Mouse (Mus musculus): ENCODE data around the gene Parp6. TPM values are rescaled to one million over a fixed set of nuclear protein-coding genes. Genes with fewer than 3 reads are reported as not detected.

The Parp6 gene
- total and polyA plus RNA-seq, 3 experiments, result 6.4 to 13.8 TPM; not detected in 1

- no peak overlapping the region for H3K27ac ChIP-seq (ENCODE audit: control insufficient read depth, low read depth, low read length)
- no peaks in the 10 kb centered on the region for H3K9me3 ChIP-seq (replicated peaks; ENCODE audit: insufficient read depth, low read length)
- H3K9ac ChIP-seq (ENCODE audit: control insufficient read depth, low read depth, low read length, poor library complexity, severe bottlenecking), result no peak overlapping the region
- H3K27me3 ChIP-seq (ENCODE audit: control insufficient read depth in 1 of 2, insufficient read depth in 2 of 2, low read length in 2 of 2), result no peaks in the 10 kb centered on the region
- DNase-seq (ENCODE audit: low read depth, low spot score), result peak; percentile 46
- H3K4me3 ChIP-seq (ENCODE audit: control insufficient read depth in 1 of 2, insufficient read depth in 1 of 2, low read depth in 2 of 2, low read length in 2 of 2), result no peak overlapping the region
- TF ChIP-seq BHLHE40 (IDR thresholded peaks at IDR 0.05; ENCODE audit: borderline replicate concordance, low read depth, low read length) (no peak), ZMIZ1 (IDR thresholded peaks at IDR 0.05; ENCODE audit: low read depth, low read length) (no peak), RAD21 (IDR thresholded peaks at IDR 0.05; ENCODE audit: low read depth, low read length) (no peak), USF2 (IDR thresholded peaks at IDR 0.05; ENCODE audit: borderline replicate concordance in 1 of 2, insufficient read depth in 1 of 2, low read depth in 1 of 2, low read length in 2 of 2) (no peak), MXI1 (IDR thresholded peaks at IDR 0.05; ENCODE audit: low read depth, low read length) (no peak), TCF12 (IDR thresholded peaks at IDR 0.05; ENCODE audit: low read depth, low read length) (peak; percentile 51; the same call in 1 of the 2 replicates), POLR2A (IDR thresholded peaks at IDR 0.05; ENCODE audit: control insufficient read depth in 1 of 2, insufficient read depth in 1 of 2, low read depth in 1 of 2, low read length in 2 of 2, poor library complexity in 1 of 2) (0 out of 4 replicates have a peak, but pooled peaks of 1 of the 2 experiments have one; percentile 12), EP300 (IDR thresholded peaks at IDR 0.05; ENCODE audit: low read depth in 1 of 2, low read length in 2 of 2) (peak; percentile 33 to 71; a peak in 3 of 4 replicates), GATA1 (IDR thresholded peaks at IDR 0.05; ENCODE audit: low read depth, low read length) (peak; percentile 34; the same call in 1 of the 2 replicates), POLR2AphosphoS5 (IDR thresholded peaks at IDR 0.05; ENCODE audit: borderline replicate concordance, low read depth, low read length) (no peak), TBP (IDR thresholded peaks at IDR 0.05; ENCODE audit: low read depth, low read length) (no peak), SIN3A (IDR thresholded peaks at IDR 0.05; ENCODE audit: low read length) (0 out of 2 replicates have a peak, but pooled peaks have one; percentile 21), ZNF384 (IDR thresholded peaks at IDR 0.05; ENCODE audit: low read depth, low read length) (no peak), NRF1 (IDR thresholded peaks at IDR 0.05; ENCODE audit: insufficient read depth, low read depth, low read length, poor library complexity, severe bottlenecking) (no peak), UBTF (IDR thresholded peaks at IDR 0.05; ENCODE audit: borderline replicate concordance, insufficient read depth, low read depth, low read length) (no peak), RCOR1 (IDR thresholded peaks at IDR 0.05; ENCODE audit: low read depth, low read length) (no peak), TAL1 (IDR thresholded peaks at IDR 0.05; ENCODE audit: low read length) (peak; percentile 84)
- no peaks in the 10 kb centered on the region for H3K79me2 ChIP-seq (ENCODE audit: control insufficient read depth, insufficient read depth, low read length, poor library complexity)
- H3K4me1 ChIP-seq (ENCODE audit: control insufficient read depth in 1 of 2, insufficient read depth in 2 of 2, low read length in 2 of 2), result no peaks in the 10 kb centered on the region; a peak in 1 of 4 replicates
- H3K36me3 ChIP-seq (ENCODE audit: control insufficient read depth in 1 of 2, insufficient read depth in 2 of 2, low read length in 2 of 2), result peaks cover under 1 to 25% of the 10 kb centered on the region in 2 experiments; a peak in 3 of 4 replicates
Measured at GRCm38 (mm10) chr9:59672195-59672894, 55.3 kb downstream of the Parp6 start.

GRCm38 (mm10) chr9:59673427-59673826, 56.3 kb downstream of the Parp6 start:
- peak; percentile 12 for DNase-seq (ENCODE audit: low read depth, low spot score)
- no peak overlapping the region for H3K9ac ChIP-seq (ENCODE audit: control insufficient read depth, low read depth, low read length, poor library complexity, severe bottlenecking)
- no peaks in the 10 kb centered on the region for H3K27me3 ChIP-seq (ENCODE audit: control insufficient read depth in 1 of 2, insufficient read depth in 2 of 2, low read length in 2 of 2)
- peaks cover 0 to 20% of the 10 kb centered on the region in 2 experiments; a peak in 2 of 4 replicates for H3K36me3 ChIP-seq (ENCODE audit: control insufficient read depth in 1 of 2, insufficient read depth in 2 of 2, low read length in 2 of 2)
- no peak overlapping the region for H3K27ac ChIP-seq (ENCODE audit: control insufficient read depth, low read depth, low read length)
- no peak for TF ChIP-seq UBTF (IDR thresholded peaks at IDR 0.05; ENCODE audit: borderline replicate concordance, insufficient read depth, low read depth, low read length)
- no peak for TF ChIP-seq USF1 (IDR thresholded peaks at IDR 0.05; ENCODE audit: low read depth, low read length)
- TF ChIP-seq CHD1 (IDR thresholded peaks at IDR 0.05; ENCODE audit: low read depth, low read length), result no peak
- no peak for TF ChIP-seq GABPA (IDR thresholded peaks at IDR 0.05; ENCODE audit: low read depth, low read length)
- TF ChIP-seq JUND (IDR thresholded peaks at IDR 0.05; ENCODE audit: low read depth, low read length), result no peak
- no peak for TF ChIP-seq HCFC1 (IDR thresholded peaks at IDR 0.05; ENCODE audit: low read depth, low read length)
- TF ChIP-seq KAT2A (conservative IDR thresholded peaks at IDR 0.05; ENCODE audit: low read depth, low read length), result no peak
- no peaks in the 10 kb centered on the region for H3K9me3 ChIP-seq (replicated peaks; ENCODE audit: insufficient read depth, low read length)
- no peak overlapping the region for H3K4me3 ChIP-seq (ENCODE audit: control insufficient read depth in 1 of 2, insufficient read depth in 1 of 2, low read depth in 2 of 2, low read length in 2 of 2)
- H3K4me1 ChIP-seq (ENCODE audit: control insufficient read depth in 1 of 2, insufficient read depth in 2 of 2, low read length in 2 of 2), result no peaks in the 10 kb centered on the region
- H3K79me2 ChIP-seq (ENCODE audit: control insufficient read depth, insufficient read depth, low read length, poor library complexity), result no peaks in the 10 kb centered on the region

All from MEL (cell line).